ENCODE assay signal across 7 mouse cellular contexts in the genomic region with DNA sequence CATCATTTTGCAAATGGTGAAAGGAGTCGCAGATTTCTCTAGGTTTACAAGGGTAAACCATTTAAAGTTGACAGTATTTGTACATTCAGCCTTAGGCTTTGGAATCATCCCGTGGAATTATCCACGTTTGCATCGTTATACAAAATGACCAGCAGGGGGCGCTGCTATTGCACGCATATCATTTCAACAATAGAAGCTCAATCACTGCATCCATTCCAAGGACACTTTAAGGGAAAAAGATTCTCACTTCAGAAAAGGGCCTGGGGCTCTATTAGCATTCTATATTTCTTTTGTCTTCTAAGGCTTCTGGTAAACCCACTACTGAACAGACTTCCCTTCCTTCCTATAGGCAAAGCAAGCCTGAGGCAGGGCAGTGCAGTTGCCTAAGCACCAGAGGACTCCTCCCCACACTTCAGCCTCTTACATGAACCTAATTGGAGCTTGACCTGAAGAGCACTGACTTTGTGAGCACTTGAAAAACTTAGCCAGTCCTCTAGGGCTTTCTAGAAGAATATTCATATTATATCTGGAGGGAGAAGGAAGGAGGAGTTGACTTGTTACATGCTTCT.
DNase-seq lines count a peak whose midpoint lies in the region; ATAC-seq and TF ChIP-seq lines count a peak whose summit lies in the region.

No protein-coding gene starts in this region.

- H3K9me3 ChIP-seq in G1E (replicated peaks), result no peaks in the 10 kb centered on the region

- H3K4me3 ChIP-seq in G1E (ENCODE audit: low read depth, low read length), result no peak overlapping the region

- 4% methylated on average over 6 of the region's 6 CpGs for WGBS in large intestine, adult 2 months

- no peaks in the 10 kb centered on the region for H3K4me1 ChIP-seq in G1E (ENCODE audit: insufficient read depth, low read depth, low read length)

- no peak for ATAC-seq in G1E (ENCODE audit: extremely low read depth, insufficient number of reproducible peaks, low FRiP score, poor library complexity, severe bottlenecking)

- H3K36me3 ChIP-seq in G1E (replicated peaks), result no peaks in the 10 kb centered on the region

- peak; percentile 52 for TF ChIP-seq CTCF in G1E (IDR thresholded peaks at IDR 0.05; ENCODE audit: low read depth, low read length)

- DNase-seq in A20 (ENCODE audit: low read depth, low spot score) (peak; percentile 53), G1E (ENCODE audit: low spot score) (no peak)
- peak; percentile 74 for DNase-seq in cerebellum, adult 9-10 months
- peak; percentile 35 to 46 for DNase-seq in frontal cortex, postnatal 25 days (ENCODE audit: low spot score in 2 of 2)
- peak; percentile 3 for DNase-seq in large intestine, adult 2 months (ENCODE audit: low read depth, low spot score)
- DNase-seq in lung, postnatal 10 days, result peak; percentile 50
- peak; percentile 70 to 77 for DNase-seq in right cerebral cortex, adult 2 months (ENCODE audit: low spot score in 2 of 2)

- H3K27me3 ChIP-seq in G1E (ENCODE audit: insufficient read depth, low read length), result no peaks in the 10 kb centered on the region
